Mouse (Mus musculus) CH12.LX (cell line): ENCODE measurements around the gene Dlx3. TPM values are rescaled to one million over a fixed set of nuclear protein-coding genes. Genes with fewer than 3 reads are reported as not detected.
A peak's percentile ranks its signal among the peaks of the same experiment; 100 is the strongest.

ENCODE experiments used
- DNase-seq: peaks from one replicate; pipeline ENCODE4 v3.0.0-alpha.2; 2013; ENCODE audit errors: extremely low read depth
- H3K27ac ChIP-seq: 2 replicates; pipeline ENCODE4 v1.5.1; 2012; ENCODE audit warnings: low read depth, mild to moderate bottlenecking, control low read depth, moderate library complexity; ENCODE audit not compliant: insufficient read depth
- H3K27me3 ChIP-seq: replicated peaks from 2 replicates; pipeline ENCODE3; 2012; ENCODE audit warnings: inconsistent platforms
- H3K36me3 ChIP-seq, 2 experiments: replicated peaks in 1 of 2; 2 replicates each; pipeline versions ENCODE3 to v1.6.1; 2012; ENCODE audit warnings: inconsistent platforms in 1 of 2, low read length in 1 of 2, mild to moderate bottlenecking in 1 of 2, mixed read lengths in 1 of 2, moderate library complexity in 1 of 2; ENCODE audit not compliant: control insufficient read depth in 1 of 2, insufficient read depth in 1 of 2
- H3K4me1 ChIP-seq, 2 experiments: 2 replicates each; pipeline ENCODE4 v1.6.1; 2012; ENCODE audit warnings: inconsistent platforms in 1 of 2, moderate library complexity in 1 of 2; ENCODE audit not compliant: insufficient read depth in 2 of 2, control insufficient read depth in 1 of 2
- H3K4me2 ChIP-seq: 2 replicates; pipeline ENCODE4 v1.6.1; 2012; ENCODE audit warnings: low read depth, mild to moderate bottlenecking, control low read depth; ENCODE audit not compliant: poor library complexity, insufficient read depth, severe bottlenecking
- H3K4me3 ChIP-seq, 3 experiments: fragments of 150-350 bp in 1 of 3; sonication (generic) in 1 of 3; replicated peaks in 1 of 3; 2 replicates each; pipeline versions ENCODE3 to v1.5.1; 2011 to 2012; ENCODE audit warnings: low read depth in 2 of 3, low read length in 2 of 3, mild to moderate bottlenecking in 2 of 3, moderate library complexity in 2 of 3, control low read depth in 1 of 3, improper control_type of control experiment in 1 of 3, inconsistent platforms in 1 of 3, mixed read lengths in 1 of 3; ENCODE audit not compliant: poor library complexity in 1 of 3
- H3K79me2 ChIP-seq: replicated peaks from 2 replicates; pipeline ENCODE4 v1.6.1; 2012; ENCODE audit warnings: mild to moderate bottlenecking, moderate library complexity; ENCODE audit not compliant: control insufficient read depth, poor library complexity, insufficient read depth, severe bottlenecking; ENCODE audit errors: extremely low read depth
- H3K9ac ChIP-seq: 2 replicates; pipeline ENCODE4 v1.6.1; 2012; ENCODE audit warnings: low read depth, mild to moderate bottlenecking, control low read depth, moderate library complexity; ENCODE audit not compliant: insufficient read depth
- H3K9me3 ChIP-seq: replicated peaks from 2 replicates; pipeline ENCODE3; 2012; ENCODE audit warnings: low read length, inconsistent platforms, mixed read lengths
- CHD1 ChIP-seq: IDR thresholded peaks from 2 replicates; pipeline ENCODE4 v1.6.1; 2012; ENCODE audit warnings: low read depth, low read length, improper control_type of control experiment, inconsistent platforms
- CHD2 ChIP-seq: IDR thresholded peaks from 2 replicates; pipeline ENCODE4 v1.6.1; 2011; ENCODE audit warnings: low read length, improper control_type of control experiment
- CTCF ChIP-seq, 2 experiments: IDR thresholded peaks in 1 of 2; conservative IDR thresholded peaks in 1 of 2; 2 replicates each; pipeline ENCODE4 v1.5.1; 2011 to 2012; ENCODE audit warnings: low read depth in 2 of 2, low read length in 2 of 2, improper control_type of control experiment in 1 of 2, inconsistent platforms in 1 of 2, mild to moderate bottlenecking in 1 of 2, moderate library complexity in 1 of 2
- E2F4 ChIP-seq: IDR thresholded peaks from 2 replicates; pipeline ENCODE4 v1.6.1; 2011; ENCODE audit warnings: low read depth, low read length, improper control_type of control experiment; ENCODE audit not compliant: insufficient replicate concordance
- ELF1 ChIP-seq: IDR thresholded peaks from 2 replicates; pipeline ENCODE4 v1.6.1; 2014; ENCODE audit warnings: low read depth, mild to moderate bottlenecking, inconsistent platforms, low read length, improper control_type of control experiment
- EP300 ChIP-seq: IDR thresholded peaks from 2 replicates; pipeline ENCODE4 v1.6.1; 2011; ENCODE audit warnings: low read length, improper control_type of control experiment
- ETS1 ChIP-seq: conservative IDR thresholded peaks from 2 replicates; pipeline ENCODE4 v1.6.1; 2012; ENCODE audit warnings: low read depth, mild to moderate bottlenecking, inconsistent platforms, low read length, improper control_type of control experiment, moderate library complexity
- GABPA ChIP-seq: IDR thresholded peaks from 2 replicates; pipeline ENCODE4 v1.6.1; 2012; ENCODE audit warnings: low read depth, low read length, improper control_type of control experiment, inconsistent platforms; ENCODE audit not compliant: insufficient replicate concordance
- HCFC1 ChIP-seq: IDR thresholded peaks from 2 replicates; pipeline ENCODE4 v1.6.1; 2012; ENCODE audit warnings: low read depth, mild to moderate bottlenecking, inconsistent platforms, low read length, improper control_type of control experiment
- IRF4 ChIP-seq: IDR thresholded peaks from 2 replicates; pipeline ENCODE4 v1.6.1; 2014; ENCODE audit warnings: low read depth, mild to moderate bottlenecking, inconsistent platforms, low read length, improper control_type of control experiment
- JUN ChIP-seq: IDR thresholded peaks from 2 replicates; pipeline ENCODE4 v1.6.1; 2011; ENCODE audit warnings: low read depth, mild to moderate bottlenecking, low read length, improper control_type of control experiment, moderate library complexity; ENCODE audit not compliant: insufficient read depth
- JUND ChIP-seq: conservative IDR thresholded peaks from 2 replicates; pipeline ENCODE4 v1.6.1; 2011; ENCODE audit warnings: low read depth, low read length, improper control_type of control experiment
- MAFK ChIP-seq: IDR thresholded peaks from 2 replicates; pipeline ENCODE4 v1.6.1; 2011; ENCODE audit warnings: low read length, improper control_type of control experiment; ENCODE audit not compliant: insufficient replicate concordance
- MAZ ChIP-seq: IDR thresholded peaks from 2 replicates; pipeline ENCODE4 v1.6.1; 2012; ENCODE audit warnings: low read depth, mild to moderate bottlenecking, inconsistent platforms, low read length, improper control_type of control experiment, moderate library complexity
- MEF2A ChIP-seq: IDR thresholded peaks from 2 replicates; pipeline ENCODE4 v1.6.1; 2014; ENCODE audit warnings: low read depth, mild to moderate bottlenecking, inconsistent platforms, low read length, improper control_type of control experiment, borderline replicate concordance
- MXI1 ChIP-seq: IDR thresholded peaks from 2 replicates; pipeline ENCODE4 v1.6.1; 2011; ENCODE audit warnings: mild to moderate bottlenecking, low read depth, low read length, improper control_type of control experiment
- MYC ChIP-seq: IDR thresholded peaks from 2 replicates; pipeline ENCODE4 v1.6.1; 2011; ENCODE audit warnings: low read depth, mild to moderate bottlenecking, improper control_type of control experiment, low read length
- NELFE ChIP-seq: IDR thresholded peaks from 2 replicates; pipeline ENCODE4 v1.6.1; 2011; ENCODE audit warnings: low read depth, low read length, improper control_type of control experiment
- NRF1 ChIP-seq: IDR thresholded peaks from 2 replicates; pipeline ENCODE4 v1.6.1; 2014; ENCODE audit warnings: low read depth, mild to moderate bottlenecking, inconsistent platforms, low read length, improper control_type of control experiment, moderate library complexity
- POLR2A ChIP-seq: IDR thresholded peaks from 2 replicates; pipeline ENCODE4 v1.6.1; 2011; ENCODE audit warnings: low read depth, mild to moderate bottlenecking, improper control_type of control experiment, low read length
- POLR2AphosphoS2 ChIP-seq: IDR thresholded peaks from 2 replicates; pipeline ENCODE4 v1.6.1; 2011; ENCODE audit warnings: low read depth, low read length, improper control_type of control experiment
- RAD21 ChIP-seq: IDR thresholded peaks from 2 replicates; pipeline ENCODE4 v1.6.1; 2011; ENCODE audit warnings: low read depth, mild to moderate bottlenecking, low read length, improper control_type of control experiment, moderate library complexity
- SIN3A ChIP-seq: IDR thresholded peaks from 2 replicates; pipeline ENCODE4 v1.6.1; 2012; ENCODE audit warnings: low read length, improper control_type of control experiment, inconsistent platforms
- SMC3 ChIP-seq: IDR thresholded peaks from 2 replicates; pipeline ENCODE4 v1.6.1; 2011; ENCODE audit warnings: low read depth, low read length, improper control_type of control experiment
- TBP ChIP-seq: conservative IDR thresholded peaks from 2 replicates; pipeline ENCODE4 v1.6.1; 2011; ENCODE audit warnings: low read depth, low read length, improper control_type of control experiment
- TCF12 ChIP-seq: IDR thresholded peaks from 2 replicates; pipeline ENCODE4 v1.6.1; 2014; ENCODE audit warnings: low read depth, mild to moderate bottlenecking, inconsistent platforms, low read length, improper control_type of control experiment
- UBTF ChIP-seq: IDR thresholded peaks from 2 replicates; pipeline ENCODE4 v1.6.1; 2012; ENCODE audit warnings: low read depth, mild to moderate bottlenecking, inconsistent platforms, low read length, improper control_type of control experiment, moderate library complexity
- USF1 ChIP-seq: IDR thresholded peaks from 2 replicates; pipeline ENCODE4 v1.6.1; 2014; ENCODE audit warnings: low read depth, mild to moderate bottlenecking, inconsistent platforms, low read length, improper control_type of control experiment
- USF2 ChIP-seq: conservative IDR thresholded peaks from 2 replicates; pipeline ENCODE4 v1.6.1; 2011; ENCODE audit warnings: low read depth, low read length, improper control_type of control experiment
- ZC3H11A ChIP-seq: IDR thresholded peaks from 2 replicates; pipeline ENCODE4 v1.6.1; 2012; ENCODE audit warnings: low read depth, mild to moderate bottlenecking, inconsistent platforms, low read length, improper control_type of control experiment
- ZKSCAN1 ChIP-seq: IDR thresholded peaks from 2 replicates; pipeline ENCODE4 v1.6.1; 2012; ENCODE audit warnings: low read depth, inconsistent platforms, low read length, improper control_type of control experiment, borderline replicate concordance
- ZMIZ1 ChIP-seq: IDR thresholded peaks from 2 replicates; pipeline ENCODE4 v1.6.1; 2012; ENCODE audit warnings: low read depth, mild to moderate bottlenecking, inconsistent platforms, low read length, improper control_type of control experiment
- ZNF384 ChIP-seq: IDR thresholded peaks from 2 replicates; pipeline ENCODE4 v1.6.1; 2012; ENCODE audit warnings: low read depth, low read length, improper control_type of control experiment, inconsistent platforms
- dilution Hi-C: fragments of 300-500 bp; cut with MboI; formaldehyde crosslinking; loops from 2 replicates; pipeline ENCODE4 v1.14.3; 2020; ENCODE audit warnings: low sequenced_read_pairs; ENCODE audit not compliant: extremely low pct_unique_long_range_greater_than_20kb, extremely low pct_ligation_motif_present
- in situ Hi-C: fragments of 300-500 bp; cut with MboI; formaldehyde crosslinking; loops from 3 replicates; pipeline ENCODE4 v1.14.3; 2019; ENCODE audit warnings: low sequenced_read_pairs, low pct_ligation_motif_present, low pct_unique_long_range_greater_than_20kb, mixed read lengths
- polyA plus RNA-seq: library from polyadenylated mRNA; unstranded; fragments of >175 nt; gene quantifications from 2 replicates; pipeline ENCODE4 v1.2.1, GENCODE M21; 2012; ENCODE audit warnings: low read depth; ENCODE audit not compliant: insufficient read length
- total RNA-seq, 2 experiments: library from RNA; depleted of rRNA; stranded (reverse); fragments of 300-350 nt in 1 of 2; fragments of >200 nt in 1 of 2; gene quantifications; 2 replicates each; pipeline ENCODE4 v1.2.3; 2012 to 2014

The Dlx3 gene
- total and polyA plus RNA-seq, 3 experiments: 0.08 to 0.55 (median 0.17) TPM

GRCm38 (mm10) chr11:95106440-95107236 lies 13.3 kb upstream of the Dlx3 start (continued):
- TF ChIP-seq USF2 (no peak), ZNF384 (peak; percentile 43), EP300 (peak; percentile 58), MXI1 (no peak; the same call in 1 of the 2 replicates), JUN (no peak), GABPA (no peak), UBTF (0 out of 2 replicates have a peak, but pooled peaks have one; percentile 30), POLR2A (no peak), MAFK (0 out of 2 replicates have a peak, but pooled peaks have one; percentile 56), USF1 (no peak), RAD21 (peak; percentile 99), NRF1 (peak; percentile 28; the same call in 1 of the 2 replicates)

GRCm38 (mm10) chr11:95109000-95109399 lies 10.9 kb upstream of the Dlx3 start:
- Histone ChIP-seq H3K4me1 (peaks cover 25 to 61% of the 10 kb centered on the region in 2 experiments), H3K27me3 (peaks cover 11% of the 10 kb centered on the region), H3K4me2 (peak overlapping the region; percentile 1; the same call in 1 of the 2 replicates), H3K9me3 (peaks cover 2% of the 10 kb centered on the region), H3K9ac (no peak overlapping the region), H3K36me3 (no peaks in the 10 kb centered on the region), H3K79me2 (no peaks in the 10 kb centered on the region), H3K4me3 (peak overlapping the region in 2 of 3 experiments; percentile 18 to 33), H3K27ac (no peak overlapping the region)
- peak; percentile 67 for DNase-seq
- in situ Hi-C loops (loop anchor here (5.0 kb wide), 2 partner anchors 37 to 67 kb away; partner anchors contain the start of gene Pdk2), dilution Hi-C loops (no loop called here)
- TF ChIP-seq ZMIZ1 (no peak), TCF12 (peak; percentile 35; the same call in 1 of the 2 replicates), CHD1 (no peak), CTCF (conservative IDR thresholded peaks at IDR 0.05 in 1 of 2, IDR thresholded peaks at IDR 0.05 in 1 of 2; ENCODE audit: low read depth in 2 of 2, low read length in 2 of 2) (no peak), POLR2AphosphoS2 (no peak), POLR2A (0 out of 2 replicates have a peak, but pooled peaks have one; percentile 35), E2F4 (no peak), IRF4 (no peak), USF1 (no peak), MEF2A (peak; percentile 36; the same call in 1 of the 2 replicates), TBP (0 out of 2 replicates have a peak, but pooled peaks have one; percentile 9), MAFK (no peak), JUND (no peak), ZC3H11A (no peak), HCFC1 (no peak; the same call in 1 of the 2 replicates), ETS1 (0 out of 2 replicates have a peak, but pooled peaks have one; percentile 22), CHD2 (no peak), UBTF (no peak), GABPA (no peak), MXI1 (no peak), JUN (no peak), ELF1 (peak; percentile 61), EP300 (0 out of 2 replicates have a peak, but pooled peaks have one; percentile 38), SMC3 (no peak), MAZ (no peak), USF2 (no peak), NELFE (no peak; the same call in 1 of the 2 replicates), ZNF384 (no peak), RAD21 (no peak), MYC (no peak), SIN3A (no peak), ZKSCAN1 (no peak)
